Mouse (Mus musculus): ENCODE results near the gene Cmtm5. TPM values are rescaled to one million over a fixed set of nuclear protein-coding genes. Genes with fewer than 3 reads are reported as not detected.

Cmtm5 gene
- 215 and 237 TPM in 2 replicates for polyA plus RNA-seq (2012; rRNA removed)

GRCm38 (mm10) chr14:54935904-54936830 lies at the start of gene Cmtm5:
Cmtm5 (plus strand) TSS chr14:54936261.
- H3K27ac ChIP-seq (ENCODE audit: insufficient read depth, low read length) = peak within 1 kb of the TSS; percentile 68; the same call in 1 of the 2 replicates
- DNase-seq = peak; percentile 36 to 65
- WGBS = 17% methylated on average over 8 of the region's 8 CpGs
- TF ChIP-seq CTCF (IDR thresholded peaks at IDR 0.05; ENCODE audit: borderline replicate concordance, insufficient read depth, low read depth, low read length) (no peak; the same call in 1 of the 2 replicates), POLR2A (IDR thresholded peaks at IDR 0.05; ENCODE audit: borderline replicate concordance, insufficient read depth, low read length) (no peak)
- H3K4me3 ChIP-seq (replicated peaks; ENCODE audit: insufficient read depth, low read depth, low read length) = peak within 1 kb of the TSS; percentile 29
- no peaks in the 10 kb centered on the region for H3K4me1 ChIP-seq (ENCODE audit: control insufficient read depth, insufficient read depth, low read length)
- H3K27me3 ChIP-seq (ENCODE audit: control insufficient read depth, insufficient read depth, low read length) = no peaks in the 10 kb centered on the region

GRCm38 (mm10) chr14:54892200-54892599 lies 43.9 kb upstream of the Cmtm5 start, which contains the start of gene Pabpn1:
Pabpn1 (plus strand) TSS chr14:54892500.
- TF ChIP-seq POLR2A (IDR thresholded peaks at IDR 0.05; ENCODE audit: borderline replicate concordance, insufficient read depth, low read length) = no peak
- no peak for TF ChIP-seq CTCF (IDR thresholded peaks at IDR 0.05; ENCODE audit: borderline replicate concordance, insufficient read depth, low read depth, low read length)
- Histone ChIP-seq H3K4me3 (replicated peaks; ENCODE audit: insufficient read depth, low read depth, low read length) (peak within 1 kb of the TSS; percentile 50), H3K27me3 (ENCODE audit: control insufficient read depth, insufficient read depth, low read length) (no peaks in the 10 kb centered on the region), H3K27ac (ENCODE audit: insufficient read depth, low read length) (no peak within 1 kb of the TSS), H3K4me1 (ENCODE audit: control insufficient read depth, insufficient read depth, low read length) (no peaks in the 10 kb centered on the region)
- no peak for DNase-seq
- WGBS = 94% methylated on average over 3 of the region's 3 CpGs

- Histone ChIP-seq H3K27me3 (ENCODE audit: control insufficient read depth, insufficient read depth, low read length) (no peaks in the 10 kb centered on the region), H3K4me3 (replicated peaks; ENCODE audit: insufficient read depth, low read depth, low read length) (peak overlapping the region; percentile 50), H3K27ac (ENCODE audit: insufficient read depth, low read length) (no peak overlapping the region), H3K4me1 (ENCODE audit: control insufficient read depth, insufficient read depth, low read length) (no peaks in the 10 kb centered on the region)
- WGBS = 1% methylated on average over 38 of the region's 38 CpGs
- TF ChIP-seq CTCF (IDR thresholded peaks at IDR 0.05; ENCODE audit: borderline replicate concordance, insufficient read depth, low read depth, low read length) = no peak
- peak; percentile 54; the same call in 1 of the 2 replicates for TF ChIP-seq POLR2A (IDR thresholded peaks at IDR 0.05; ENCODE audit: borderline replicate concordance, insufficient read depth, low read length)
- peak; percentile 99 to 100 for DNase-seq
Observed at GRCm38 (mm10) chr14:54893651-54894181, 42.3 kb upstream of the Cmtm5 start.

DNA sequence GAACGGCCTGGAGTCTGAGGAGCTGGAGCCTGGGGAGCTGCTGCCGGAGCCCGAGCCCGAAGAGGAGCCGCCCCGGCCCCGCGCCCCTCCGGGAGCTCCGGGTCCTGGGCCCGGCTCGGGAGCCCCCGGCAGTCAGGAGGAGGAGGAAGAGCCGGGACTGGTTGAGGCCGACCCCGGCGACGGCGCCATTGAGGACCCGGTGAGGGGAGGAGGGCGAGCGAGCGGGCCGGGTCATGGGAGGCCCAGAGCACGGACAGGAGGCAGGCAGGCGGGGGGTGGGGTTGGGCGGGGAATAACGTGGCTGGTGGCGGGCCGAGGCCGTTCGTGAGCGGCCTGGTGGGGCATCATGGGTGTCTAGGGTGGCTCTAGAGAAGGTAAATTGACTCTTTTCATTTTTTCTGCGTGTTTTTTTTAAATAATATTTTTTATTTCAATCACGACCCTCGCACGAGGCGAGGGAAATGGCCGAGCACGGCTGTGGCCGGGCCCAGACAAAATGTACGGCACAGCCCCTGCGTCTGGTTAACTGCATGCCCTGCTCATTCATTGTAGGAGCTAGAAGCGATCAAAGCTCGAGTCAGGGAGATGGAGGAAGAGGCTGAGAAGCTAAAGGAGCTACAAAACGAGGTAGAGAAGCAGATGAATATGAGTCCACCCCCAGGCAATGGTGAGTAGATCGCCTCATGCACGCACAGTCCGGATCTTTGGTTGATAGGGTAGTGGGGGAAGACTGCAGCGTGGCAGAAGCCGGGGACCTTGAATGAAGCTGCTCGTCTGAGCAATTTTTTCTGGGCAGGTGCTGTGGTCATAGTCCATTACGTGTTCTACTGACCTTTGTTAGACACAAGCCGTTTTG lies 41.5 kb upstream of the Cmtm5 start:
- H3K27ac ChIP-seq (ENCODE audit: insufficient read depth, low read length) = peak overlapping the region; percentile 72

GRCm38 (mm10) chr14:54897445-54897844 lies 38.6 kb upstream of the Cmtm5 start:
- no peak for DNase-seq
- no peak overlapping the region for H3K27ac ChIP-seq (ENCODE audit: insufficient read depth, low read length)
- no peak overlapping the region for H3K4me3 ChIP-seq (replicated peaks; ENCODE audit: insufficient read depth, low read depth, low read length)
- WGBS = 58% methylated on average over 2 of the region's 2 CpGs
- H3K27me3 ChIP-seq (ENCODE audit: control insufficient read depth, insufficient read depth, low read length) = no peaks in the 10 kb centered on the region
- no peaks in the 10 kb centered on the region for H3K4me1 ChIP-seq (ENCODE audit: control insufficient read depth, insufficient read depth, low read length)
- TF ChIP-seq POLR2A (IDR thresholded peaks at IDR 0.05; ENCODE audit: borderline replicate concordance, insufficient read depth, low read length) (no peak), CTCF (IDR thresholded peaks at IDR 0.05; ENCODE audit: borderline replicate concordance, insufficient read depth, low read depth, low read length) (no peak)

More for the DNA sequence above, 41.5 kb upstream of the Cmtm5 start:
- Histone ChIP-seq H3K4me1 (ENCODE audit: control insufficient read depth, insufficient read depth, low read length) (no peaks in the 10 kb centered on the region), H3K27me3 (ENCODE audit: control insufficient read depth, insufficient read depth, low read length) (no peaks in the 10 kb centered on the region), H3K4me3 (replicated peaks; ENCODE audit: insufficient read depth, low read depth, low read length) (peak overlapping the region; percentile 60)
- DNase-seq = peak in 1 of 2 experiments; percentile 73
- TF ChIP-seq CTCF (IDR thresholded peaks at IDR 0.05; ENCODE audit: borderline replicate concordance, insufficient read depth, low read depth, low read length) (no peak), POLR2A (IDR thresholded peaks at IDR 0.05; ENCODE audit: borderline replicate concordance, insufficient read depth, low read length) (no peak)
- WGBS = under 1% methylated on average over 54 of the region's 54 CpGs

GRCm38 (mm10) chr14:54900383-54900782 lies 35.7 kb upstream of the Cmtm5 start:
- H3K4me3 ChIP-seq (replicated peaks; ENCODE audit: insufficient read depth, low read depth, low read length) = no peak overlapping the region
- peak; percentile 61 to 76 for DNase-seq
- no peaks in the 10 kb centered on the region for H3K4me1 ChIP-seq (ENCODE audit: control insufficient read depth, insufficient read depth, low read length)
- under 1% methylated on average over 3 of the region's 3 CpGs for WGBS
- no peak for TF ChIP-seq POLR2A (IDR thresholded peaks at IDR 0.05; ENCODE audit: borderline replicate concordance, insufficient read depth, low read length)
- peak; percentile 58; the same call in 1 of the 2 replicates for TF ChIP-seq CTCF (IDR thresholded peaks at IDR 0.05; ENCODE audit: borderline replicate concordance, insufficient read depth, low read depth, low read length)
- no peak overlapping the region; the same call in 1 of the 2 replicates for H3K27ac ChIP-seq (ENCODE audit: insufficient read depth, low read length)
- no peaks in the 10 kb centered on the region for H3K27me3 ChIP-seq (ENCODE audit: control insufficient read depth, insufficient read depth, low read length)

DNA sequence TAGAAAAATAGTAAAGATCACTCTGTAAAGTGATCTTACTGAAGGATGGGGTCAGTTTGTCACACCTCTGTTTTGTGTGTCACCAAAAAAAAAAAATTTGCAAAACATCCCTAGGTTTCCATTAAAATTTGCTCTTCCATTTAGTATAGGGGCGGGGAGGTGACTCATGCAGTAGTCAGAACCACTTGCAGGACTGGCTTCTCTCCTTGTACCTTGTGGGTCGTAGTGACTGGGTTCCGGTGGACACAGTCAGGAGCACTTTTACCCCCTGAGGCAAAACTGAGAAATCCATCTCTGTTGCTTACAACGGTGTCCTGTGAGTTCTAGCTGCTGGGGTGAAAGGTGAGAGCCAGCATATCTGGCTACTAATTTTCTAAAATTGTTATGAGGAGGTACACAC lies 32.4 kb upstream of the Cmtm5 start:
- no peak for DNase-seq
- H3K27ac ChIP-seq (ENCODE audit: insufficient read depth, low read length) = no peak overlapping the region
- TF ChIP-seq CTCF (IDR thresholded peaks at IDR 0.05; ENCODE audit: borderline replicate concordance, insufficient read depth, low read depth, low read length) (no peak), POLR2A (IDR thresholded peaks at IDR 0.05; ENCODE audit: borderline replicate concordance, insufficient read depth, low read length) (no peak)

More for the DNA sequence above, 32.4 kb upstream of the Cmtm5 start:
- no peak overlapping the region for H3K4me3 ChIP-seq (replicated peaks; ENCODE audit: insufficient read depth, low read depth, low read length)
- peaks cover under 1% of the 10 kb centered on the region; the same call in 1 of the 2 replicates for H3K4me1 ChIP-seq (ENCODE audit: control insufficient read depth, insufficient read depth, low read length)
- WGBS = 92% methylated on average over 4 of the region's 4 CpGs
- no peaks in the 10 kb centered on the region for H3K27me3 ChIP-seq (ENCODE audit: control insufficient read depth, insufficient read depth, low read length)

Data from cerebellum, adult 2 months (tissue).